Mouse (Mus musculus): ENCODE results near the gene Adgrf5. TPM values are rescaled to one million over a fixed set of nuclear protein-coding genes. Genes with fewer than 3 reads are reported as not detected.

The Adgrf5 gene
- total RNA-seq, 2 experiments from 2014 or later: 26.3 to 27.4 TPM

Other genes with a start within 250 kb of the Adgrf5 start
- gene Adgrf1, start 90.1 kb upstream of the Adgrf5 start, total RNA-seq (2021): under 1 TPM in 1 of 2 experiments, not detected in 1; 0.09 TPM
- gene Mep1a, start 142.4 kb downstream of the Adgrf5 start, total RNA-seq (2021): not detected
- gene Ankrd66, start 183.2 kb downstream of the Adgrf5 start, total RNA-seq (2021): under 1 TPM; 0.25 to 0.37 TPM
- gene Pla2g7, start 207.6 kb downstream of the Adgrf5 start, total RNA-seq (2021): 10 to 100 TPM; 86.1 to 92.7 TPM